Mouse (Mus musculus) kidney, adult 9 months (tissue): Measurements from ENCODE around the gene Rtp2.

Source experiments
- DNase-seq: peaks from one replicate; pipeline ENCODE4 v3.0.0; 2022

Rtp2 gene

DNA sequence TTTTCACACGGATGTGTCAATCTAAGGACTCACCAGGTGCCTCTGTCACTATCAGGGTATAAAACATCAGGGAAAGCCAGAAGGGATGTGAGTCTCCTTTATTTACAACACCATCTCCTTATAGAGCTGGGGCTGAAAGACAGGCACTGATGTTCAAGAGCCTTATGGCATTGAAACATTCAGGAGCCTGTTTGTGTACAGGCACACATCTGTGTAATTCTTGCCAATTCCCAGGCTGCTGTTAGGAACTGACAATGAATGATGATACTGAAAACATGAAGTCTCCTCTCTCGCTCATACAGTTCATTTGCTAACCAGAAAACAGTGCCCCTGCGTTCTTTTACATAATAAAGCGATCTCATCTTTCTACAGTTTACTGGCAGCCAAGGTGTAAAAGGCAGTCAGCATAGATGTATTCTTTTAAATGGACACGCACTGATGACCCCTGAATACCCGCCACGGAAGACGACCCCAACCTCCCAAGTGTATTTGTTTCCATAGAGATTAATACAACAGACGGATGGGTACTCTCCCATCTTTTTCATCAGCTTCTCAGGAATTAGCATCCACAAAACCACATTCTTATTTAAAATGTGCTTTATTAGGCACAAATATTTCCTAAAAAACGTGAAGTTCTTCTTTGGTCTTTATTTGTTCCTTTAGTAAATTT lies 44.1 kb downstream of the Rtp2 start:
- DNase-seq: no peak

DNA sequence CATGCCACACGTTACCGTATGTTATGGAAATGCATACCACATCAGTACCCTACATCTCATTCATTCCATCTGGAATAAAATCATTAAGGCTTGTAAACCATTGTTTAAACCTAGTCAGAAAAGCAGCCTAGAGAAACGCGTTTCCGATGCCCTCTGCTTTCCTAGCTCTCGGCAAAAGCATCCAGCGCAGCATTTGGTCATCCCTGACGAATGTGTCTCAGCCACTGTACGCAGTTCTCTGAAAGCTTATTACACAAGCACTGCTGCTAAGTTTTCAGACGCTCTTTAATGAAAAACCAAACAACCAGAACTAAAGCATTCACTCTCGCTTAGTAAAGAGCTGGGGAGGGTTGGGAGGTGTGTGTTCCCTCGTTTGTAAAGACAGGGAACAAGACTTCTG lies 47.1 kb downstream of the Rtp2 start:
- DNase-seq: no peak
